Mouse (Mus musculus) G1E (cell line): Measurements from ENCODE around the gene Ccdc88c. TPM values are rescaled to one million over a fixed set of nuclear protein-coding genes. Genes with fewer than 3 reads are reported as not detected.

ENCODE experiments used
- ATAC-seq: 2 replicates; pipeline ENCODE4 v1.8.0; 2016; ENCODE audit warnings: mild to moderate bottlenecking; ENCODE audit not compliant: insufficient number of reproducible peaks, poor library complexity, low FRiP score, severe bottlenecking; ENCODE audit errors: extremely low read depth
- DNase-seq: peaks from one replicate; pipeline ENCODE4 v3.0.0; 2012; ENCODE audit warnings: low spot score
- H3K27me3 ChIP-seq: 2 replicates; pipeline ENCODE4 v1.6.1; 2012; ENCODE audit warnings: mild to moderate bottlenecking, low read length, inconsistent platforms; ENCODE audit not compliant: insufficient read depth
- H3K36me3 ChIP-seq: replicated peaks from 2 replicates; pipeline ENCODE3; 2012; ENCODE audit warnings: mild to moderate bottlenecking, inconsistent platforms
- H3K4me1 ChIP-seq: 2 replicates; pipeline ENCODE4 v1.6.1; 2012; ENCODE audit warnings: low read depth, low read length, inconsistent platforms, mixed read lengths; ENCODE audit not compliant: insufficient read depth
- H3K4me3 ChIP-seq: 2 replicates; pipeline ENCODE4 v1.5.1; 2012; ENCODE audit warnings: low read depth, mild to moderate bottlenecking, inconsistent platforms, low read length, moderate library complexity, mixed read lengths
- H3K9me3 ChIP-seq: replicated peaks from 2 replicates; pipeline ENCODE4 v1.6.1; 2012; ENCODE audit warnings: inconsistent platforms
- CTCF ChIP-seq: IDR thresholded peaks from 2 replicates; pipeline ENCODE4 v1.5.1; 2012; ENCODE audit warnings: low read depth, low read length, inconsistent platforms, mixed read lengths
- GATA1 ChIP-seq: IDR thresholded peaks from 2 replicates; pipeline ENCODE4 v1.6.1; 2012; ENCODE audit warnings: borderline replicate concordance, low read length, inconsistent platforms, mixed read lengths
- GATA2 ChIP-seq: IDR thresholded peaks from 2 replicates; pipeline ENCODE4 v1.6.1; 2012; ENCODE audit warnings: low read depth, low read length, inconsistent platforms, borderline replicate concordance
- POLR2AphosphoS5 ChIP-seq: IDR thresholded peaks from 2 replicates; pipeline ENCODE4 v1.6.1; 2012; ENCODE audit warnings: low read depth, low read length, inconsistent platforms; ENCODE audit not compliant: insufficient replicate concordance
- TAL1 ChIP-seq: conservative IDR thresholded peaks from 2 replicates; pipeline ENCODE4 v1.6.1; 2012; ENCODE audit warnings: low read depth, low read length, inconsistent platforms, mixed read lengths
- polyA plus RNA-seq: library from polyadenylated mRNA; stranded (reverse); fragments of >175 nt; gene quantifications from 2 replicates; pipeline ENCODE4 v1.2.3, GENCODE M21; 2012
- total RNA-seq, 2 experiments: library from RNA; stranded (forward) in 1 of 2; stranded (reverse) in 1 of 2; fragments of 200-1000 nt in 1 of 2; fragments of >200 nt in 1 of 2; fragmentation: Nextera tagmentation in 1 of 2; gene quantifications; 2 replicates each; pipeline ENCODE4 v1.2.3; 2014 to 2017

Ccdc88c gene
- total and polyA plus RNA-seq, 3 experiments: 9.2 to 31.0 (median 22.7) TPM

DNA sequence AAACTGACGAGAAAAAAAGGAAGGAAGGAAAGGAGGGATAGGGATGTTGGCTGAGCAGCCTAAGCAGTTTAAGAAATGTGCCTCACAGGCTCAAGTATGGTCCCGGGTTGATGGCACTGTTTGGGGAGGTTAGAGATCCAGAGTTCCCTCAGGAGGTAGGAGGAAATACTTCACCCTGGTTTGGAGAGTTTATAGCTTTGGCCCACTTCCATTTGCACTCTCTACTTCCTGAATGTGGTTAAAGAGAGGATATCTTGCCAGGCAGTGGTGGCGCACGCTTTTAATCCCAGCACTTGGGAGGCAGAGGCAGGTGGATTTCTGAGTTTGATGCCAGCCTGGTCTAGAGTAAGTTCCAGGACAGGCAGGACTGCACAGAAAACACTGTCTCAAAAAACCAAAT lies 19.6 kb downstream of the Ccdc88c start:
- Histone ChIP-seq H3K4me1 (peaks cover 72% of the 10 kb centered on the region), H3K36me3 (peaks cover 74% of the 10 kb centered on the region), H3K4me3 (no peak overlapping the region), H3K9me3 (no peaks in the 10 kb centered on the region), H3K27me3 (no peaks in the 10 kb centered on the region)
- TF ChIP-seq TAL1 (no peak), GATA2 (no peak), POLR2AphosphoS5 (no peak), GATA1 (no peak), CTCF (no peak)
- ATAC-seq: no peak
- no peak for DNase-seq

- peaks cover 66% of the 10 kb centered on the region for H3K4me1 ChIP-seq
Observed at GRCm38 (mm10) chr12:101008648-101009047, 20.2 kb downstream of the Ccdc88c start.

GRCm38 (mm10) chr12:101007968-101008481 lies 20.8 kb downstream of the Ccdc88c start:
- Histone ChIP-seq H3K4me1 (peaks cover 66% of the 10 kb centered on the region), H3K9me3 (no peaks in the 10 kb centered on the region), H3K27me3 (no peaks in the 10 kb centered on the region), H3K4me3 (no peak overlapping the region; the same call in 1 of the 2 replicates), H3K36me3 (peaks cover 77% of the 10 kb centered on the region)
- DNase-seq: no peak
- ATAC-seq: no peak
- TF ChIP-seq POLR2AphosphoS5: no peak
- no peak for TF ChIP-seq TAL1

More at GRCm38 (mm10) chr12:101008648-101009047, 20.2 kb downstream of the Ccdc88c start:
- no peaks in the 10 kb centered on the region for H3K9me3 ChIP-seq
- peaks cover 74% of the 10 kb centered on the region for H3K36me3 ChIP-seq
- no peaks in the 10 kb centered on the region for H3K27me3 ChIP-seq
- ATAC-seq (peak; percentile 57), DNase-seq (peak; percentile 59)
- H3K4me3 ChIP-seq: no peak overlapping the region
- TF ChIP-seq POLR2AphosphoS5 (no peak), GATA2 (no peak), TAL1 (no peak), CTCF (no peak), GATA1 (no peak)

- no peak for TF ChIP-seq GATA2
- no peak for TF ChIP-seq POLR2AphosphoS5
- no peak for TF ChIP-seq TAL1
- TF ChIP-seq CTCF: no peak
- no peak for TF ChIP-seq GATA1
- Histone ChIP-seq H3K4me1 (peaks cover 64% of the 10 kb centered on the region), H3K9me3 (no peaks in the 10 kb centered on the region), H3K27me3 (no peaks in the 10 kb centered on the region), H3K4me3 (no peak overlapping the region), H3K36me3 (peaks cover 76% of the 10 kb centered on the region)
- no peak for ATAC-seq
- DNase-seq: no peak
Observed at GRCm38 (mm10) chr12:101007427-101007826, 21.4 kb downstream of the Ccdc88c start.

- TF ChIP-seq TAL1: no peak
- H3K4me1 ChIP-seq: peaks cover 66% of the 10 kb centered on the region
Observed at GRCm38 (mm10) chr12:101005665-101006420, 23.0 kb downstream of the Ccdc88c start.

DNA sequence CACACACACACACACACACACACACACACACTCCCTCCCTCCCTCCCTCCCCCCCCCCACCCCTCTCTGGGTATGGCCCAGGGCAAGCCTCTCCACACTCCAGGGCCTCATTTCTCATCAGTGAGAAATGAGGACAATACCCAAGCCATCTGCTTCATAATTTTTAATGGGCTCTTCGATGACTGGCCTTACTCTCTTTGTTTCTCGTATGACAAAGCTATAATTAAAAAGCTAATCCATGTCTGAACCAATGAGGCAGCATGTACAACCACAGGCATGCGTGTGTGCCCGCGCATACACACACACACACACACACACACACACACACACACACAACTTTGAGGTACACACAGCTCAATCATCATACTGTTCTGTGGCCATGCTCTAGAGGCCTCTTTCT lies 23.9 kb downstream of the Ccdc88c start:
- TF ChIP-seq GATA2: no peak
- TF ChIP-seq GATA1: no peak
- TF ChIP-seq TAL1: no peak
- no peak for TF ChIP-seq CTCF
- TF ChIP-seq POLR2AphosphoS5: no peak
- no peaks in the 10 kb centered on the region for H3K27me3 ChIP-seq
- no peak overlapping the region for H3K4me3 ChIP-seq
- no peaks in the 10 kb centered on the region for H3K9me3 ChIP-seq
- peaks cover 58% of the 10 kb centered on the region for H3K4me1 ChIP-seq
- DNase-seq (no peak), ATAC-seq (no peak)
- H3K36me3 ChIP-seq: peaks cover 66% of the 10 kb centered on the region

More at GRCm38 (mm10) chr12:101005665-101006420, 23.0 kb downstream of the Ccdc88c start:
- ATAC-seq: no peak
- no peak overlapping the region for H3K4me3 ChIP-seq
- no peaks in the 10 kb centered on the region for H3K9me3 ChIP-seq
- no peaks in the 10 kb centered on the region for H3K27me3 ChIP-seq
- DNase-seq: no peak
- peaks cover 68% of the 10 kb centered on the region for H3K36me3 ChIP-seq
